Mouse (Mus musculus): ENCODE measurements at regions not wholly inside any gene's neighbourhood (a gene's known extent, or its start where the extent isn't known, plus 50 kb on each side); places are given as distances from the start of the nearest gene placed in this dataset.
"Not testable (repeated sequence)": the region's sequence is repeated elsewhere in the genome, so short reads cannot be mapped to it uniquely, and the experiment has no call there.

GRCm38 (mm10) chr10:111354607-111355006, 56.1 kb downstream of the Bbs10 start:
- Histone ChIP-seq H3K27me3 (ENCODE audit: control insufficient read depth, insufficient read depth, low read length) (no peaks in the 10 kb centered on the region), H3K4me1 (ENCODE audit: control insufficient read depth, insufficient read depth, low read length) (no peaks in the 10 kb centered on the region), H3K4me2 (ENCODE audit: low read depth, low read length) (no peak overlapping the region), H3K27ac (replicated peaks; ENCODE audit: low read depth, low read length) (no peak overlapping the region), H3K9ac (replicated peaks; ENCODE audit: low read length) (no peak overlapping the region), H3K4me3 (ENCODE audit: low read depth, low read length) (no peak overlapping the region), H3K36me3 (replicated peaks; ENCODE audit: control insufficient read depth, insufficient read depth, low read depth, low read length) (no peaks in the 10 kb centered on the region), H3K9me3 (replicated peaks; ENCODE audit: control insufficient read depth, low read length) (no peaks in the 10 kb centered on the region)
- ATAC-seq (replicated peaks; ENCODE audit: insufficient number of reproducible peaks, low FRiP score, low TSS enrichment, low read depth), result no peak
- no peak for DNase-seq (ENCODE audit: low spot score)
- WGBS, result 69% methylated on average over 8 of the region's 8 CpGs

- not testable (repeated sequence) for H3K9me3 ChIP-seq (replicated peaks; ENCODE audit: control insufficient read depth, low read length); H3K4me2 ChIP-seq (ENCODE audit: low read depth, low read length); H3K27me3 ChIP-seq (ENCODE audit: control insufficient read depth, insufficient read depth, low read length); H3K27ac ChIP-seq (replicated peaks; ENCODE audit: low read depth, low read length); H3K4me1 ChIP-seq (ENCODE audit: control insufficient read depth, insufficient read depth, low read length); ATAC-seq (replicated peaks; ENCODE audit: insufficient number of reproducible peaks, low FRiP score, low TSS enrichment, low read depth); H3K4me3 ChIP-seq (ENCODE audit: low read depth, low read length); DNase-seq (ENCODE audit: low spot score); H3K36me3 ChIP-seq (replicated peaks; ENCODE audit: control insufficient read depth, insufficient read depth, low read depth, low read length); H3K9ac ChIP-seq (replicated peaks; ENCODE audit: low read length)
- 79% methylated on average over 1 of the region's 1 CpGs for WGBS
Observed at GRCm38 (mm10) chr10:111358340-111358739, 59.9 kb downstream of the Bbs10 start.

- Histone ChIP-seq H3K4me3 (ENCODE audit: low read depth, low read length) (no peak overlapping the region), H3K36me3 (replicated peaks; ENCODE audit: control insufficient read depth, insufficient read depth, low read depth, low read length) (no peaks in the 10 kb centered on the region), H3K27ac (replicated peaks; ENCODE audit: low read depth, low read length) (no peak overlapping the region), H3K4me2 (ENCODE audit: low read depth, low read length) (no peak overlapping the region), H3K27me3 (ENCODE audit: control insufficient read depth, insufficient read depth, low read length) (no peaks in the 10 kb centered on the region), H3K9me3 (replicated peaks; ENCODE audit: control insufficient read depth, low read length) (no peaks in the 10 kb centered on the region), H3K9ac (replicated peaks; ENCODE audit: low read length) (no peak overlapping the region), H3K4me1 (ENCODE audit: control insufficient read depth, insufficient read depth, low read length) (no peaks in the 10 kb centered on the region)
- 90% methylated on average over 18 of the region's 18 CpGs for WGBS
- ATAC-seq (replicated peaks; ENCODE audit: insufficient number of reproducible peaks, low FRiP score, low TSS enrichment, low read depth), result no peak
- no peak for DNase-seq (ENCODE audit: low spot score)
Observed at GRCm38 (mm10) chr10:111361749-111362435, 63.4 kb downstream of the Bbs10 start.

- no peaks in the 10 kb centered on the region for H3K9me3 ChIP-seq (replicated peaks; ENCODE audit: control insufficient read depth, low read length)
- H3K9ac ChIP-seq (replicated peaks; ENCODE audit: low read length), result no peak overlapping the region
- DNase-seq (ENCODE audit: low spot score), result no peak
- no peaks in the 10 kb centered on the region for H3K36me3 ChIP-seq (replicated peaks; ENCODE audit: control insufficient read depth, insufficient read depth, low read depth, low read length)
- ATAC-seq (replicated peaks; ENCODE audit: insufficient number of reproducible peaks, low FRiP score, low TSS enrichment, low read depth), result no peak
- H3K4me3 ChIP-seq (ENCODE audit: low read depth, low read length), result no peak overlapping the region
- H3K4me1 ChIP-seq (ENCODE audit: control insufficient read depth, insufficient read depth, low read length), result no peaks in the 10 kb centered on the region
- 26% methylated on average over 14 of the region's 14 CpGs for WGBS
- no peak overlapping the region for H3K4me2 ChIP-seq (ENCODE audit: low read depth, low read length)
- H3K27ac ChIP-seq (replicated peaks; ENCODE audit: low read depth, low read length), result no peak overlapping the region
- H3K27me3 ChIP-seq (ENCODE audit: control insufficient read depth, insufficient read depth, low read length), result no peaks in the 10 kb centered on the region
Observed at GRCm38 (mm10) chr10:111363729-111364617, 65.5 kb downstream of the Bbs10 start.

GRCm38 (mm10) chr10:111365011-111365410, 66.5 kb downstream of the Bbs10 start:
- no peak for DNase-seq (ENCODE audit: low spot score)
- WGBS, result 57% methylated on average over 5 of the region's 5 CpGs
- Histone ChIP-seq H3K4me3 (ENCODE audit: low read depth, low read length) (no peak overlapping the region), H3K36me3 (replicated peaks; ENCODE audit: control insufficient read depth, insufficient read depth, low read depth, low read length) (no peaks in the 10 kb centered on the region), H3K27me3 (ENCODE audit: control insufficient read depth, insufficient read depth, low read length) (no peaks in the 10 kb centered on the region), H3K27ac (replicated peaks; ENCODE audit: low read depth, low read length) (no peak overlapping the region), H3K4me1 (ENCODE audit: control insufficient read depth, insufficient read depth, low read length) (no peaks in the 10 kb centered on the region), H3K4me2 (ENCODE audit: low read depth, low read length) (no peak overlapping the region), H3K9me3 (replicated peaks; ENCODE audit: control insufficient read depth, low read length) (no peaks in the 10 kb centered on the region), H3K9ac (replicated peaks; ENCODE audit: low read length) (no peak overlapping the region)
- no peak for ATAC-seq (replicated peaks; ENCODE audit: insufficient number of reproducible peaks, low FRiP score, low TSS enrichment, low read depth)

- not testable (repeated sequence) for H3K27me3 ChIP-seq (ENCODE audit: control insufficient read depth, insufficient read depth, low read length); H3K9ac ChIP-seq (replicated peaks; ENCODE audit: low read length); H3K9me3 ChIP-seq (replicated peaks; ENCODE audit: control insufficient read depth, low read length); H3K4me3 ChIP-seq (ENCODE audit: low read depth, low read length); H3K36me3 ChIP-seq (replicated peaks; ENCODE audit: control insufficient read depth, insufficient read depth, low read depth, low read length); ATAC-seq (replicated peaks; ENCODE audit: insufficient number of reproducible peaks, low FRiP score, low TSS enrichment, low read depth); H3K4me1 ChIP-seq (ENCODE audit: control insufficient read depth, insufficient read depth, low read length); H3K4me2 ChIP-seq (ENCODE audit: low read depth, low read length); H3K27ac ChIP-seq (replicated peaks; ENCODE audit: low read depth, low read length); DNase-seq (ENCODE audit: low spot score)
- 69% methylated on average over 3 of the region's 3 CpGs for WGBS
Observed at GRCm38 (mm10) chr10:111369046-111369445, 70.6 kb downstream of the Bbs10 start.

GRCm38 (mm10) chr10:111378047-111378618, 79.7 kb downstream of the Bbs10 start:
- Histone ChIP-seq H3K4me2 (ENCODE audit: low read depth, low read length) (no peak overlapping the region), H3K27ac (replicated peaks; ENCODE audit: low read depth, low read length) (no peak overlapping the region), H3K4me1 (ENCODE audit: control insufficient read depth, insufficient read depth, low read length) (no peaks in the 10 kb centered on the region), H3K27me3 (ENCODE audit: control insufficient read depth, insufficient read depth, low read length) (no peaks in the 10 kb centered on the region), H3K4me3 (ENCODE audit: low read depth, low read length) (no peak overlapping the region), H3K36me3 (replicated peaks; ENCODE audit: control insufficient read depth, insufficient read depth, low read depth, low read length) (no peaks in the 10 kb centered on the region), H3K9me3 (replicated peaks; ENCODE audit: control insufficient read depth, low read length) (no peaks in the 10 kb centered on the region), H3K9ac (replicated peaks; ENCODE audit: low read length) (no peak overlapping the region)
- 53% methylated on average over 11 of the region's 11 CpGs for WGBS
- DNase-seq (ENCODE audit: low spot score), result no peak
- no peak for ATAC-seq (replicated peaks; ENCODE audit: insufficient number of reproducible peaks, low FRiP score, low TSS enrichment, low read depth)

- Histone ChIP-seq H3K27ac (replicated peaks; ENCODE audit: low read depth, low read length) (no peak overlapping the region), H3K9ac (replicated peaks; ENCODE audit: low read length) (no peak overlapping the region), H3K27me3 (ENCODE audit: control insufficient read depth, insufficient read depth, low read length) (no peaks in the 10 kb centered on the region), H3K4me2 (ENCODE audit: low read depth, low read length) (no peak overlapping the region), H3K36me3 (replicated peaks; ENCODE audit: control insufficient read depth, insufficient read depth, low read depth, low read length) (no peaks in the 10 kb centered on the region), H3K4me3 (ENCODE audit: low read depth, low read length) (no peak overlapping the region), H3K4me1 (ENCODE audit: control insufficient read depth, insufficient read depth, low read length) (no peaks in the 10 kb centered on the region), H3K9me3 (replicated peaks; ENCODE audit: control insufficient read depth, low read length) (no peaks in the 10 kb centered on the region)
- peak; percentile 33 for DNase-seq (ENCODE audit: low spot score)
- ATAC-seq (replicated peaks; ENCODE audit: insufficient number of reproducible peaks, low FRiP score, low TSS enrichment, low read depth), result 0 out of 2 replicates have a peak, but pooled peaks have one; percentile 49
- 74% methylated on average over 15 of the region's 15 CpGs for WGBS
Observed at GRCm38 (mm10) chr10:111381689-111382088, 83.2 kb downstream of the Bbs10 start.
